15 mouse cellular contexts compared by ENCODE assay signal in the genomic region with DNA sequence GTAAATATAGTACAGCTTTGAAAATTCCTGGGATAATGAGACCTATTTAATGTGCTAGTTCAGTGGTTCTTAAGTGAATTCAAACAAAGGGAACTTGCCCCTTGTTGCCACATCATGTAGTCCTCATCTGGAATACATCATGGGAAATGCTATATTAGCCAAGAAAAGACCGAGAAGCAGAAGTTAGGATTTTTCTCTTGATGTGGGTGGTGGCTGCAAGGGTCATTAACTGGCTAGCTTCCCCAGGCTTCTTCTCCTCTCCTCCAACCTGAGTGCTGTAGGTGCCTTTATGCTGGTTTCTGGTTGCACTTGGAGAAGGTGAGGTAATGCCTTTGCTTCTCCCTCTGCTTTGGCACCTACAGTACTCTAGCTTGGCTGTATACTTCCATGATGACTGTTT. TPM values are rescaled to one million over a fixed set of nuclear protein-coding genes. Genes with fewer than 3 reads are reported as not detected.
"Had no signal": no experiment of that assay in that cellular context is flagged by ENCODE, and none has a peak within 500 bp of the region (broad histone marks: within the 10 kb centered on the region; RNA-seq: fewer than 3 reads in every experiment).

No protein-coding gene starts in this region.

- H3K36me3 ChIP-seq: intestine, embryonic 15.5 days; midbrain, embryonic 15.5 days; neural tube, embryonic 12.5 days; stomach, embryonic 15.5 days had no signal

- H3K27me3 ChIP-seq: intestine, embryonic 15.5 days; midbrain, embryonic 15.5 days; neural tube, embryonic 12.5 days; stomach, embryonic 15.5 days had no signal

- H3K4me3 ChIP-seq: intestine, embryonic 15.5 days; midbrain, embryonic 15.5 days; neural tube, embryonic 12.5 days; stomach, embryonic 15.5 days had no signal

- DNase-seq: kidney, adult 18-20 months; kidney, postnatal 36 days; layer of hippocampus, adult 9-11 months; layer of hippocampus, postnatal 36 days; lung, adult 18-20 months; thymus, adult 2 months; thymus, postnatal 25 days had no signal

- H3K4me1 ChIP-seq: intestine, embryonic 15.5 days; midbrain, embryonic 15.5 days; neural tube, embryonic 12.5 days; stomach, embryonic 15.5 days had no signal

- H3K27ac ChIP-seq: intestine, embryonic 15.5 days; kidney, postnatal 0 days; liver, embryonic 14.5 days; midbrain, embryonic 15.5 days; neural tube, embryonic 12.5 days; stomach, embryonic 15.5 days had no signal

- H3K9me3 ChIP-seq: intestine, embryonic 15.5 days; midbrain, embryonic 15.5 days; neural tube, embryonic 12.5 days; stomach, embryonic 15.5 days had no signal

- H3K4me2 ChIP-seq: intestine, embryonic 15.5 days; midbrain, embryonic 15.5 days; neural tube, embryonic 12.5 days; stomach, embryonic 15.5 days had no signal

- ATAC-seq: intestine, embryonic 15.5 days; midbrain, embryonic 15.5 days had no signal

- H3K9ac ChIP-seq: intestine, embryonic 15.5 days; liver, embryonic 14.5 days; midbrain, embryonic 15.5 days; neural tube, embryonic 12.5 days; stomach, embryonic 15.5 days had no signal

RNA-seq across cellular contexts. Expression of a gene that starts 55.8 kb away (rescaled TPM):
- total RNA-seq: monocyte, adult 5-6 weeks; neutrophil, adult 5-6 weeks had no signal
